Mouse (Mus musculus) cerebellum, postnatal 25 days (tissue): Measurements from ENCODE around the gene Cwc25.
A peak's percentile ranks its signal among the peaks of the same experiment; 100 is the strongest.
"Not testable (repeated sequence)": the region's sequence is repeated elsewhere in the genome, so short reads cannot be mapped to it uniquely, and the experiment has no call there.

Experiments
- DNase-seq, 2 experiments: peaks; one replicate each; pipeline ENCODE4 v3.0.0; 2021; ENCODE audit warnings: mixed read lengths in 2 of 2

Gene Cwc25

GRCm38 (mm10) chr11:97719041-97719440 is 47.3 kb downstream of the Cwc25 start:
- DNase-seq, result no peak

GRCm38 (mm10) chr11:97718281-97718860 is 48.0 kb downstream of the Cwc25 start:
- DNase-seq, result no peak

- DNase-seq, result no peak
These were observed 48.7 kb downstream of the Cwc25 start for GRCm38 (mm10) chr11:97717369-97718280.

- no peak for DNase-seq
These were observed 50.3 kb downstream of the Cwc25 start for GRCm38 (mm10) chr11:97716021-97716420.

GRCm38 (mm10) chr11:97714784-97715760 is 51.3 kb downstream of the Cwc25 start:
- peak in 1 of 2 experiments; percentile 35 for DNase-seq

GRCm38 (mm10) chr11:97714356-97714755 is 52.0 kb downstream of the Cwc25 start:
- DNase-seq, result no peak

GRCm38 (mm10) chr11:97713896-97714295 is 52.5 kb downstream of the Cwc25 start:
- peak; percentile 60 to 69 for DNase-seq

- DNase-seq, result no peak
These were observed 54.1 kb downstream of the Cwc25 start for GRCm38 (mm10) chr11:97712286-97712685.

- DNase-seq, result no peak
These were observed 55.0 kb downstream of the Cwc25 start for GRCm38 (mm10) chr11:97711200-97711900.

GRCm38 (mm10) chr11:97710067-97710466 is 56.3 kb downstream of the Cwc25 start:
- not testable (repeated sequence) for DNase-seq

- DNase-seq, result peak; percentile 95 to 99
These were observed 63.1 kb downstream of the Cwc25 start, which contains the start of gene Psmb3 for GRCm38 (mm10) chr11:97703039-97703826. TSS of gene Psmb3 (plus strand) at chr11:97703399.

GRCm38 (mm10) chr11:97702393-97702745 is 64.0 kb downstream of the Cwc25 start:
- DNase-seq, result peak; percentile 93 to 94

GRCm38 (mm10) chr11:97701581-97702392 is 64.6 kb downstream of the Cwc25 start:
- DNase-seq, result peak in 1 of 2 experiments; percentile 42

GRCm38 (mm10) chr11:97700746-97701580 is 65.4 kb downstream of the Cwc25 start:
- DNase-seq, result peak; percentile 27 to 56

- DNase-seq, result peak; percentile 90 to 92
These were observed 66.2 kb downstream of the Cwc25 start, which contains the start of gene Pcgf2 for GRCm38 (mm10) chr11:97700003-97700745. TSS of gene Pcgf2 (minus strand) at chr11:97700497.

- peak; percentile 84 to 93 for DNase-seq
These were observed 66.7 kb downstream of the Cwc25 start for GRCm38 (mm10) chr11:97699626-97700002.

- DNase-seq, result peak; percentile 66 to 84
These were observed 67.4 kb downstream of the Cwc25 start for GRCm38 (mm10) chr11:97698741-97699611.
